Mouse (Mus musculus): ENCODE measurements around the gene Troap. TPM values are rescaled to one million over a fixed set of nuclear protein-coding genes. Genes with fewer than 3 reads are reported as not detected.

The Troap gene
- polyA plus RNA-seq, 1 experiment from 2014 or later: 35.7 TPM

DNA sequence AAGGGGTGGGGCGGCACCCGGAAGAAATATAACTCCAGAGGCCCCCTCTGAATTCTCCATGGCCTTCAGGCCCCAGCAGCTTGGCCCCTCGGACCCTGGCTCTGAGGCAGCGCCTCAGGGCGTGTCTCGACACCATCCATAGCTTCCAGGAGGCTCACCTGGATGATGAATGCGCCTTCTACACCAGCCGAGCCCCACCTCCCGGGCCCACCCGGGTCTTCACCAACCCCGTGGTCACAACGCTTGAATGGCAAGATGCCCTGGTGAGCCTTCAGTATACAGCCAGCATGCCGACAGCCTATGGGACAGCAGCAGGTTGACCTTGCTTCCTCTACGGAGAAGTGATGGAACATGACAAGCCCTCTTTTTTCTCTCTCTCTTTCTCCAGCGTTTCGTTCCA is 8.5 kb downstream of the Troap start:
- DNase-seq (ENCODE audit: low spot score): no peak
- Histone ChIP-seq H3K4me1 (peaks cover 34% of the 10 kb centered on the region), H3K36me3 (peaks cover 56% of the 10 kb centered on the region), H3K27me3 (ENCODE audit: insufficient read depth, poor library complexity, severe bottlenecking) (peaks cover 52% of the 10 kb centered on the region), H3K27ac (no peak overlapping the region), H3K9me3 (no peaks in the 10 kb centered on the region), H3K4me3 (no peak overlapping the region)
- 86% methylated on average over 16 of the region's 16 CpGs for WGBS

DNA sequence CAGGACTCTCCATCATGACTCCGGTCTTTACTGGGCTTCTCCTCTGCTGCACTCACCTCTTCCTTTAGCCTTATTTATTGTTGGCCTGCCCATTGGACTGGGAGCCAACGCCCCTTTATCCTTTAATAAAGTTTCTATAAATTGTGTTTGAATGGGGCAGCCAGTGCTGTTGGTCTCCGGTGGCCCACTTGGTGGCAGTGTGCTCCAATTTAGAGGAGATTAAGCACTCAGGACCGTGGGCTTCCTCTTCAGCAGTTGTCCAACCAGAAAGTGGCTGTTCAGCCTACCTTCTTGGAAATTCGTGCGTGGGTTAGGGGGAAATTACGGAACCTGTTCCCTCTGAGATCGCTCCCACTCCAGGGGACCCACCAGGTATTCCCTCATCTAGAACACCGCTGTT is 8.9 kb downstream of the Troap start:
- peaks cover 53% of the 10 kb centered on the region for H3K36me3 ChIP-seq
- H3K9me3 ChIP-seq: no peaks in the 10 kb centered on the region
- peaks cover 56% of the 10 kb centered on the region for H3K27me3 ChIP-seq (ENCODE audit: insufficient read depth, poor library complexity, severe bottlenecking)
- no peak overlapping the region for H3K4me3 ChIP-seq
- WGBS: 71% methylated on average over 9 of the region's 9 CpGs
- no peak for DNase-seq (ENCODE audit: low spot score)
- H3K27ac ChIP-seq: no peak overlapping the region
- H3K4me1 ChIP-seq: peaks cover 34% of the 10 kb centered on the region

DNA sequence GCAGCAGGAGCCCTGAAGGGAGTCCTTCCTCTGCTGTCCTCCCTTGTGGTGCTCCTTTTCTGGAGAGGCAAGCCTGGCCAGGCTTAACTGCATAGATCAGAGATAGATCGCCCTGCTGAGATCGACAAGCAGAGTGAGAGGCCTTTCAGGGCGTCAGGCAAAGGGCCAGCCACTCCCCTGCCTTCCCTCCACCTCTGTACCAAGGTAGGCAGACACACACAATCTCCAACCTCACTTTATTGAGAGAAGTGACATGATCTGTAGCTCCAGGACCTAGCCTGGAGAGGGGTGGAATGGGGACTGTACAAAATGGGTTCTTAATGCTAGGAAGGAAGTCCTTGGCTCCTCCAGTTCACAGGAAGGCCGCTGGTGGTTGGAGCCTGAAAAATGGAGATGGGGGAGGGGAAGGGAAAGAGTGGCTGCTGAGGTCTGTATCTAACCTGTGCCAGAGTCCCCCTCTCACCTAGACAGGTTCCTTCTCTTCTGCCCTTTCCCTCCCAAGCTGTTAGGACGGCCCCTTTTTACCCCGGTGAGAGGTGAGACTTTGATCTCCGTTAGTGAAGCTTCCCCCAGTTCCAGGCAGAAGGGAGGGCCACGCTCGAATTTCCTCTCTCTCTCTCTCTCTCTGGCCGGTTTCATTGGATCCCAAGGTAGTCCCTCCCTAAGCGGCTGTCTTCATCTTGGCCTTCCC is 9.6 kb downstream of the Troap start:
- Histone ChIP-seq H3K4me1 (peaks cover 34% of the 10 kb centered on the region), H3K36me3 (peaks cover 45% of the 10 kb centered on the region), H3K4me3 (peak overlapping the region; percentile 45), H3K27ac (no peak overlapping the region), H3K27me3 (ENCODE audit: insufficient read depth, poor library complexity, severe bottlenecking) (peaks cover 63% of the 10 kb centered on the region), H3K9me3 (no peaks in the 10 kb centered on the region)
- DNase-seq (ENCODE audit: low spot score): no peak
- WGBS: 4% methylated on average over 11 of the region's 11 CpGs

DNA sequence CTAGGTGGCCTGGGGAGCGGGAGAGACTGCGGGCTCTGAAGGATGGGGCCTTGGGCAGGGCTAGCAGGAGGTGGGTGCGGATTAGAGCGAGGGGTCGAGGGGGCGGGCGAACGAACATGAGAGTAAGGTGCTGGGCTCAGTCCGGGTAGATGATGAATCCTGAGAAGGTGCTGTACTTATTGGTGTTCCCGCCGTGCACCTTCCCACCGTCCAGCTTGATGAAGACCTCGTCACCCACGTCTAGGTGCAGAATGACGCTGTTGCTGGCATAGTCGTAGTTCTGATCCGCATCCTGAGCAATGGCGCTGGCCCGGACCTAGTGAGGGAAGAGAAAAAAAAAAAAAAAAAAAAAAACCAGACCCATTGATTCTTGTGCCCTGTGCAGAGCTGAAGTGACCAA is 10.2 kb downstream of the Troap start:
- DNase-seq (ENCODE audit: low spot score): no peak
- Histone ChIP-seq H3K27me3 (ENCODE audit: insufficient read depth, poor library complexity, severe bottlenecking) (peaks cover 69% of the 10 kb centered on the region), H3K36me3 (peaks cover 42% of the 10 kb centered on the region), H3K27ac (no peak overlapping the region), H3K4me3 (peak overlapping the region; percentile 45), H3K4me1 (peaks cover 37% of the 10 kb centered on the region), H3K9me3 (no peaks in the 10 kb centered on the region)
- 6% methylated on average over 19 of the region's 19 CpGs for WGBS

DNA sequence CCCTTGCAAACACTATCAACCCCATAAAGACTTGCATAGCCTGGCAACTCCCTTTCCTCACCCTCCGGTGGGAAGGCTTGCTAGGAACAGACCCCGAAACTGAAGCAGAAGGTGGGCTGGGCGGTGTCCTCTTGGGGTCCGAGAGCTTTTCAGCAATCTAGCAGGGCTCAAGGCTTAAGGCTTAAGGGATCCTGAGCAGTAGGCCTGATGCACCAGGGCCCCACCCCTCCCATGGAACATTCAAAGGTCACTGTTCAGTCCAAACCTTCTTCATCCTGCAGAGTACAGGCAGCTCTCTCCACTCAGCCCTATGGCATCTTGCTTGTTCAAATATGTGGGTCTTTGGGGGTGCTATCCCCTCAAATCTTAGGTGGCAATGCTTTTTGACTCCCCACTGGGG is 11.6 kb downstream of the Troap start:
- Histone ChIP-seq H3K27ac (no peak overlapping the region), H3K36me3 (peaks cover 29% of the 10 kb centered on the region), H3K4me3 (no peak overlapping the region), H3K9me3 (no peaks in the 10 kb centered on the region), H3K27me3 (ENCODE audit: insufficient read depth, poor library complexity, severe bottlenecking) (peaks cover 83% of the 10 kb centered on the region), H3K4me1 (peaks cover 37% of the 10 kb centered on the region)
- DNase-seq (ENCODE audit: low spot score): no peak
- WGBS: 62% methylated on average over 4 of the region's 4 CpGs

DNA sequence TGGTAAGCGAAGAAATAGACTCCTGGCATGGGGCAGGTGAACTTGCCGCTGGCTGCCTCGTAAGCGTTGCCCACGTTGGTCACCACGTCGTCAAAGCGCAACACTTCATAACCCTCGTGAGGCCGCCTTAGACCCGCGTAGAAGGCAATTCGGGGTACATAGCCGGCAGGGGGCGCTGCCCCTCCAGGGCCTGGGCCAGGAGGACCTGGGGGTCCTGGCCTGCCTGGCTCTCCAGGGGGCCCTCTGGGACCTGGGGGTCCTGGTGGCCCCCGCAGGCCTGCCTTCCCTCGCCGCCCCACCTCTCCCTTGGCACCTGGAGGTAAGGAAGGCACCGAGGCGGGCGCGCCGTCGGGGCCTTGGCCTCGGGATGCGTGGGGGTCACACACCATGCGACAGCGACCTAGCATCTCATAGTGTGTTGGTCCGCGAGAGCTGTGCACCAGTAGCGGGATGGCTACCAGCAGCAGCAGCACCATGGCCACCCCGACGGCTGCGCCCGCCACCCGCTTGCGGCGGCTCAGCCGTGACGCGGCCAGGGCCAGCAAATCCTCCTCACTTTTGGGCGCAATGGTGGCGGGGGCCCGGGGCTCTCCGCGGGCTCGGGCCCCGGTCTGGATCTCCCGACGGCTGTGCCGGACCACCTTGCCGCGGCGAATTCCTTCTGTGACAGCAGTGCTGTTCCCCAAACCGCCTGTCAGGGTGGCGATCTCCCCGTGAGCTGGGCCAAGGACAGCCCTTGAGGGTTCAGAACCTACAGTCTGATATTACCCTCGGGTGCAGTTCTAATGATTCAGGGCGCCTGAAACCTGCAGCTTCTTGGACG is 13.1 kb downstream of the Troap start, which contains the start of gene C1ql4:
TSS of gene C1ql4 (minus strand) at position 565 of the 823 bp plus-strand sequence.
- H3K27ac ChIP-seq: peak within 1 kb of the TSS; percentile 53; the same call in 1 of the 2 replicates
- DNase-seq (ENCODE audit: low spot score): no peak
- H3K9me3 ChIP-seq: no peaks in the 10 kb centered on the region
- peaks cover 98% of the 10 kb centered on the region for H3K27me3 ChIP-seq (ENCODE audit: insufficient read depth, poor library complexity, severe bottlenecking)
- WGBS: 7% methylated on average over 60 of the region's 60 CpGs
- H3K36me3 ChIP-seq: peaks cover 14% of the 10 kb centered on the region
- H3K4me1 ChIP-seq: peaks cover 37% of the 10 kb centered on the region
- H3K4me3 ChIP-seq: peak within 1 kb of the TSS; percentile 49

DNA sequence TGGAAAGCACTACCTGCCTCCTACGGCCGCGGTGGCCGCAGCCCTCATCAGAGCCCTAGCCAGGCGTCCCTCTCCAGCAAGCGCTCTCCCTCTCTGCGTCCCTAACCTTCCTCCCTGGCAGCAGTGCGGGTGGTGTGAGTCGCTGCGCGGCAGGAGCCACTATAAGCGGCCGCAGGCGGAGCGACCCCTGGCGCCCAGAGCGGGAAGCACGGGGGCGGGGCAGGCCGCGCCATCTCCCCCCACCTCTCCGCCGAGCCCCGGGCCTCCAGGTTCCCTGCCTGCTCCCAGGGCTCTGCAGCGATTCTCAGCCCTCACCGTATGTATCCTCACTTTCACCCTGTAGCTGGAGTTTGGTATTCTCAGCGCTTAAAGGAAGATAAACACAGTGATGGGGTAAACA is 13.9 kb downstream of the Troap start:
- peaks cover 44% of the 10 kb centered on the region for H3K4me1 ChIP-seq
- peaks cover 100% of the 10 kb centered on the region for H3K27me3 ChIP-seq (ENCODE audit: insufficient read depth, poor library complexity, severe bottlenecking)
- H3K9me3 ChIP-seq: no peaks in the 10 kb centered on the region
- peak overlapping the region; percentile 53; the same call in 1 of the 2 replicates for H3K27ac ChIP-seq
- WGBS: under 1% methylated on average over 27 of the region's 27 CpGs
- H3K4me3 ChIP-seq: peak overlapping the region; percentile 49
- no peak for DNase-seq (ENCODE audit: low spot score)
- peaks cover 6% of the 10 kb centered on the region for H3K36me3 ChIP-seq

DNA sequence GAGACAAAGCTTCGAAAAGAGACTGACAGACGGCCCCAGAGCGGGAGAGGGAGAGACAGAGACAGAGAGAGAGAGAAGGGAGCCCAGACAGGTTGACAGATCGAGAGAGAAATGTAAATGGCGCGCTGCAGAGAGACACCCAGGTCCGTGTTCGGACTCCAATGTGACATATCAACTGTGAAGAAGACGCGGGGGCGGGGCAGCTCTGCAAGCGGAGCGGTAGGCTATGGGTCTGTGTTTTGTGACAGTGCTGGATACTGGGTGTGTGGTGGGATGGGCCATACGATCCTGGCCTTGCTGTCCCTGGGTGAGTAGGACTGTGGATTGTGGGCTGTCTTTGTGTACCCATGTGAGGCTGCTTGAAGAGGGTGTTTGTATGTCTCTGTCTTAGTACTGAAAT is 14.7 kb downstream of the Troap start:
- H3K4me3 ChIP-seq: peak overlapping the region; percentile 49
- no peaks in the 10 kb centered on the region for H3K36me3 ChIP-seq
- no peak overlapping the region for H3K27ac ChIP-seq
- DNase-seq (ENCODE audit: low spot score): no peak
- peaks cover 100% of the 10 kb centered on the region for H3K27me3 ChIP-seq (ENCODE audit: insufficient read depth, poor library complexity, severe bottlenecking)
- H3K4me1 ChIP-seq: peaks cover 44% of the 10 kb centered on the region
- WGBS: 8% methylated on average over 14 of the region's 14 CpGs
- H3K9me3 ChIP-seq: no peaks in the 10 kb centered on the region

DNA sequence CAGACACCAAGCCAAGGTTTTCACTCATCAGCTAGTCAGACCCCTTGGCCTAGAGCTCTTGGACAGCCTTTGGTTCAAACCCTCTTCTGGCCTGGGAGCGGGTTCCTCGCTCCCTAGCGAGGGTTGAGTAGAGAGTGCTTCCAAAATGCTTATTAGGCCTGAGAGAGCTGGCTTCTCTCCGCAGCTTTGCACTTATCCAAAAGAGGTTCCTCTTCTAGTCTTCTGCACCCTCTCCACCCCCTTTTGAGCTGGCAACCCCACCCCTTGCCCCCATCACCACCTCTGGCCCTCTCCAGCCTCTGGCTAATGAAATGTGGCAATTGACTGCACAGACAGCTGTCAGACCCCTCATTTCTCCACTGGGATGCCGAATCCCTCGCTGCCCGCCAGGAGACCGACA is 18.5 kb downstream of the Troap start, which contains the start of gene Dnajc22:
TSS of gene Dnajc22 (plus strand) at position 301 of the 400 bp plus-strand sequence.
- no peaks in the 10 kb centered on the region for H3K36me3 ChIP-seq
- peak within 1 kb of the TSS; percentile 79 for H3K27ac ChIP-seq
- 15% methylated on average over 8 of the region's 8 CpGs for WGBS
- no peaks in the 10 kb centered on the region for H3K9me3 ChIP-seq
- no peak for DNase-seq (ENCODE audit: low spot score)
- H3K27me3 ChIP-seq (ENCODE audit: insufficient read depth, poor library complexity, severe bottlenecking): peaks cover 98% of the 10 kb centered on the region
- H3K4me3 ChIP-seq: peak within 1 kb of the TSS; percentile 61
- H3K4me1 ChIP-seq: peaks cover 55% of the 10 kb centered on the region

DNA sequence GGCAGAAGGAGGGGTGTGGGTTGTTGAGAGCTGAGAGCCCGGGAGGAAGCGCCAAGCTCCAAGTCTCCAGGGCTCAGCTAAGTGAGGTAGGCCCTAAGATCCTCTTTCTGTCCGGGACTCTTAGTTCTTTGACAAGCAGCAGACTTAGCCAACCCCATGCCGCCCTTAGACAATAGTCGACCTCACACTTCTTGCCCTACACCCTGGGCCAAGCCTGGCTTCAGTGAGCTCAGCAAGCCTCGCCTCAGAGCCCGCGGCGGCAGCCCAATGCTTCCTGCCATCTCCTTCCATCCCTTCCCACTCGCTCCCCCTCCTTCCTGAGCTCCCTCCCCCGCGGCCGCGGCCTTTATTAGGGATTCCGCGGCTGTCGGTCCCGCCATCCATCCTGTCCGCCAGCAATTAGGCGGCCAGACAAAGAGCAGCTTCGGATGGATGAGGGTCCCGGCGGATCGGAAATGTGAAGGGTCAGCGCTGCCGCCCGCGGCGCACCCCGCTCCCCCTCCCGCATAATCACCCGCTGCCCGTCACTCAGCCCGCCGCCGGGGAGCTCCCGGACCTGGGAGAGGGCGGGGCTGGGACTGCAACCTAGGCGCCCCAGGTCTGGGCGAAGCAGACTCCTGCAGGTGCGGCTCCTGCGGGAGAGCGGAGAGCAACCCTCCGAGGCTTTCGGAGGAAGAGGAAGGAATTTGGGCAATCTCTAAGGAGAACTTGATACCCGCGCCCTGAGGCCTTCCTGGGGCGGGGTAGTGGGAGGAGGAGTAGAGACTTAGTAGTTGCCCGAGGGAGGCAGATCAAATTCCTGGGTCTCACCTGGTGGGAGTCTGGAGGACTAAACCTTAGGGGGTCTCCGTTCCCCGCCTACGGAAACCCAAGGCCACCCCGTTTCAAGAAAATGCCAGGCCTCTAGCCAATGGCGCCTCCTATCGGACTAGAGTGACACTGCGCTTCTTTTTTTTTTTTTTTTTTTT is 19.2 kb downstream of the Troap start:
- Histone ChIP-seq H3K36me3 (no peaks in the 10 kb centered on the region), H3K27me3 (ENCODE audit: insufficient read depth, poor library complexity, severe bottlenecking) (peaks cover 98% of the 10 kb centered on the region), H3K4me1 (peaks cover 55% of the 10 kb centered on the region), H3K27ac (peak overlapping the region; percentile 79), H3K4me3 (peak overlapping the region; percentile 61), H3K9me3 (no peaks in the 10 kb centered on the region)
- no peak for DNase-seq (ENCODE audit: low spot score)
- WGBS: 1% methylated on average over 56 of the region's 56 CpGs

DNA sequence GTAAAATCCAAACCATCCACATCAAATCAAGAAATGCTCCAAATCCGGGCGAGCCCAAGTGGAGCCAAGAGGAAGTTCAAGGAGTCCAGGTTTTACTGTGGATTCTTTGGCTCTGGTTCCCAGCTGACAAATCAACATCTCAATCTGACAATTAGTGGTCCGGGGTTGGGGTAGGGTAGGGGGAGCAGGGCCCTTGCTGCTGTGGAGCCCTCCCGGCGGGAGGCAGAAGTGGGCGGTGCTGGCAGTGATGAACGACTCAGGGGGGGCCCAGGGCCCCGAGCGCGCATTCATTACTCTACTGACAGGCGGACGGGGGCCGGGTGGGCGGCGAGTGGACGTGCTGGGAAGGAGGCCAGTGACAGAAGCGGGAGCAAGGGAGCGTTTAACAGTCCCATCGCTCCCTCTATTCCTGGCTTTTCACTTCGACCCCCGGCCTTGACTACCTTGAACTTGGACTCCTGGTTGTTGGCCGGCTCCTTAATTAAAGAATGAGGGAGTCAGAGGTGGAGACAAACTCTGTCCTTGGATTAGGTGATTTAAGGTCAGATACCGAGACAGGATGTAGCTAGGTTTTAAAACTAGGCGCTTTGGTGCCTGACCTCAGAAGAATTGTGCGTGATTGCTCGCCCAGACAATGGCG is 20.4 kb downstream of the Troap start:
- H3K36me3 ChIP-seq: no peaks in the 10 kb centered on the region
- no peaks in the 10 kb centered on the region for H3K9me3 ChIP-seq
- WGBS: 2% methylated on average over 27 of the region's 27 CpGs
- 0 out of 2 replicates have a peak overlapping the region, but pooled peaks have one; percentile 3 for H3K4me3 ChIP-seq
- peaks cover 56% of the 10 kb centered on the region for H3K4me1 ChIP-seq
- DNase-seq (ENCODE audit: low spot score): no peak
- peaks cover 98% of the 10 kb centered on the region for H3K27me3 ChIP-seq (ENCODE audit: insufficient read depth, poor library complexity, severe bottlenecking)
- no peak overlapping the region for H3K27ac ChIP-seq

DNA sequence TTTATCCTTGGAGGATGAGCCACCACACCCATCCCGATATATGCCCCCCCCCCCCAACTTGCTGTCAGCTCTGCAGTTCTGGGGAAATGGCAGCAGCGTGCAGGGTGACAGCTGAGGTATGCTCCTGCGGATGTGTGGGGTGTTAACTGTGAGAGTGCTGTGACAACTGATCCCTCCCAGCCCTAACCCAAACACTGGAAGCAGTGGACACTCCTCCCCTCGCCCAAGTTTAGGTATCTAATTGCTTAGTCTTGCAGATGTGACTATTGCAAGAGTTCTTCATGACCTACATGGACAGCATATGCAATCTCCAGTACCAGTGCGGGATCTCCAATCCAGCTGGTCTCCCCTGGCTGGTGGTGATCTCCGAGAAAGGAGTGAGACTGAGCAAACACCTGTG is 21.0 kb downstream of the Troap start:
- Histone ChIP-seq H3K4me1 (peaks cover 56% of the 10 kb centered on the region), H3K4me3 (0 out of 2 replicates have a peak overlapping the region, but pooled peaks have one; percentile 3), H3K27me3 (ENCODE audit: insufficient read depth, poor library complexity, severe bottlenecking) (peaks cover 93% of the 10 kb centered on the region), H3K36me3 (no peaks in the 10 kb centered on the region), H3K9me3 (no peaks in the 10 kb centered on the region), H3K27ac (no peak overlapping the region)
- 8% methylated on average over 6 of the region's 6 CpGs for WGBS
- DNase-seq (ENCODE audit: low spot score): no peak
